Mouse (Mus musculus) midbrain, postnatal 0 days (tissue): ENCODE measurements around the gene Cfap74. TPM values are rescaled to one million over a fixed set of nuclear protein-coding genes. Genes with fewer than 3 reads are reported as not detected.

ENCODE experiments used
- ATAC-seq: fragments of 200-750 bp; cut with Nextera tagmentation; 2 replicates; pipeline ENCODE4 v1.8.0; 2017; ENCODE audit warnings: moderate number of reproducible peaks, mild to moderate bottlenecking, moderate TSS enrichment, moderate library complexity; ENCODE audit not compliant: low FRiP score
- DNase-seq: peaks from one replicate; pipeline ENCODE4 v3.0.0-alpha.2; 2015; ENCODE audit warnings: low spot score
- H3K27ac ChIP-seq: fragments of 300-500 bp; sonication (generic); 2 replicates; pipeline ENCODE4 v1.5.1; 2014; ENCODE audit warnings: low read depth, mild to moderate bottlenecking, low read length, mixed read lengths
- H3K27me3 ChIP-seq: fragments of 300-500 bp; sonication (generic); 2 replicates; pipeline ENCODE4 v1.6.1; 2014; ENCODE audit warnings: low read length, control low read depth, mixed read lengths; ENCODE audit not compliant: insufficient read depth
- H3K36me3 ChIP-seq: fragments of 300-500 bp; sonication (generic); 2 replicates; pipeline ENCODE4 v1.6.1; 2014; ENCODE audit warnings: low read length, control low read depth, mixed read lengths; ENCODE audit not compliant: insufficient read depth
- H3K4me1 ChIP-seq: fragments of 300-500 bp; sonication (generic); 2 replicates; pipeline ENCODE4 v1.6.1; 2014; ENCODE audit warnings: mild to moderate bottlenecking, control low read depth, antibody characterized with exemption, low read length, mixed read lengths; ENCODE audit not compliant: insufficient read depth
- H3K4me2 ChIP-seq: fragments of 300-500 bp; sonication (generic); 2 replicates; pipeline ENCODE4 v1.6.1; 2014; ENCODE audit warnings: low read depth, mild to moderate bottlenecking, low read length, mixed read lengths; ENCODE audit not compliant: poor library complexity, severe bottlenecking
- H3K4me3 ChIP-seq: fragments of 300-500 bp; sonication (generic); 2 replicates; pipeline ENCODE4 v1.5.1; 2014; ENCODE audit warnings: low read depth, mild to moderate bottlenecking, low read length, moderate library complexity
- H3K9ac ChIP-seq: fragments of 300-500 bp; sonication (generic); replicated peaks from 2 replicates; pipeline ENCODE4 v1.6.1; 2014; ENCODE audit warnings: mild to moderate bottlenecking, low read length, moderate library complexity, mixed read lengths; ENCODE audit not compliant: poor library complexity, severe bottlenecking
- H3K9me3 ChIP-seq: fragments of 300-500 bp; sonication (generic); 2 replicates; pipeline ENCODE4 v1.6.1; 2016; ENCODE audit warnings: low read length, control low read depth
- CTCF ChIP-seq: IDR thresholded peaks from 2 replicates; pipeline ENCODE4 v1.5.1; 2016; ENCODE audit warnings: antibody characterized with exemption, mild to moderate bottlenecking
- WGBS: fragments of 180-500 bp; shearing (Covaris S2); extraction: QIAGEN DNeasy Blood & Tissue Kit; methylation state at CpG from one replicate; pipeline ENCODE4 v1.1.7; 2014; 5-methylcytosine and 5-hydroxymethylcytosine counted together
- polyA plus RNA-seq: library from polyadenylated mRNA; unstranded; fragments of >200 nt; fragmentation: Nextera tagmentation; extraction: Ambion mirVana; gene quantifications from 2 replicates; pipeline ENCODE4 v1.2.1, GENCODE M21; 2015
- total RNA-seq: library from RNA; depleted of rRNA; stranded (reverse); fragments of >200 nt; gene quantifications from 2 replicates; pipeline ENCODE4 v1.2.3, GENCODE M21; 2014; rRNA removed

Cfap74 gene
- total and polyA plus RNA-seq, 2 experiments from 2014 or later: 5.7 to 6.5 TPM

DNA sequence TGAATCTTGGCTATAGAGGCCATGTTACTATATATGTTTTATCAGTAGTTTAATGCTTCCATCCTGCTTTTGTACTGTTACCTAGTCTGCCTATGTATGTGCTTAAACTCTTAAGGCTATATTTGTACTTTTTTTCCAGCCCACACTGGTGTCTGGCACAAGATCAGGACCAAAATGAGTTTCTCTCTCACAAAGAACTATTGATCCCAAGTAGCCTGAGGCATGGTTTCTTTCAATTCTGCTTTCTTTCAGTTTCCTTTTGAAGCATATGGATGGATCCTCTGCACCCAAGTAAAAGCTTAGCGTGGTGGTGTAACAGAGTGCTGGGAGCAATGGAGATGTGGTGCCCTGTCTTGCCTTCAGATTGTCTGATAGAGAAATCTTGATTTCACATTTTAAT is 102.0 kb downstream of the Cfap74 start:
- Histone ChIP-seq H3K9me3 (no peaks in the 10 kb centered on the region), H3K27me3 (no peaks in the 10 kb centered on the region), H3K4me1 (0 out of 2 replicates have a peak, but pooled peaks cover 4% of the 10 kb centered on the region), H3K27ac (no peak overlapping the region), H3K4me3 (no peak overlapping the region), H3K4me2 (no peak overlapping the region), H3K9ac (no peak overlapping the region), H3K36me3 (no peaks in the 10 kb centered on the region)
- TF ChIP-seq CTCF: no peak
- ATAC-seq (no peak), DNase-seq (no peak)
- WGBS: 30% methylated on average over 1 of the region's 1 CpGs

DNA sequence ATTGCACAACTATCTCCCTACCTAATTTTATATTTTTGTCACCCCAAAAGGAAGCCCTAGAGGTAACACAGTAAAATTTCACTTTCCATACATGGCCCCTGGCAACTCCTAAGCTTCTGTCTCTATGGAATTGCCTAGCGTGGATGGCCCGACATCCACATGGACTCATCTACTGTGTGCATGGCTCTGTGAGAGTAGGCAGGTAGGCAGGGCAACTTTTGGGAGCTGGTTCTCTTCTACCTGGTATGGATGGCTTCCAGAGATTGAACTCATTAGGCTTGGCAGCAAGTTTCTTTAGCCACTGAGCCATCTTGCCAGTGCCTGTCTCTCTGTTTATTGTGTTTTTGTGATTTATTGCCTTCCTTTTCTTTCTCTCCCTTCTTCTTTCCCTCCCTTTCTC is 105.8 kb downstream of the Cfap74 start:
- Histone ChIP-seq H3K4me2 (no peak overlapping the region), H3K36me3 (no peaks in the 10 kb centered on the region), H3K27ac (no peak overlapping the region), H3K4me1 (0 out of 2 replicates have a peak, but pooled peaks cover 4% of the 10 kb centered on the region), H3K4me3 (no peak overlapping the region), H3K9me3 (no peaks in the 10 kb centered on the region), H3K27me3 (no peaks in the 10 kb centered on the region), H3K9ac (no peak overlapping the region)
- DNase-seq (no peak), ATAC-seq (no peak)
- TF ChIP-seq CTCF: no peak
- 62% methylated on average over 2 of the region's 2 CpGs for WGBS

Other genes starting within 250 kb of the Cfap74 start
- 59.8 and 63.1 TPM in 2 replicates for gene Ski, start 186.6 kb upstream of the Cfap74 start, total RNA-seq
- gene Ski, start 186.6 kb upstream of the Cfap74 start, polyA plus RNA-seq: 7.1 and 8.4 TPM in 2 replicates
- gene Faap20, start 159.4 kb upstream of the Cfap74 start, total RNA-seq: 39.5 and 48.7 TPM in 2 replicates
- gene Faap20, start 159.4 kb upstream of the Cfap74 start, polyA plus RNA-seq: 56.6 and 57.1 TPM in 2 replicates
- gene Prkcz, start 47.8 kb upstream of the Cfap74 start, total RNA-seq: 103 and 104 TPM in 2 replicates
- 104 and 106 TPM in 2 replicates for gene Prkcz, start 47.8 kb upstream of the Cfap74 start, polyA plus RNA-seq
- gene Gabrd, start 11.1 kb upstream of the Cfap74 start, total RNA-seq: 0.11 and 0.52 TPM in 2 replicates
- 0.36 and 0.37 TPM in 2 replicates for gene Gabrd, start 11.1 kb upstream of the Cfap74 start, polyA plus RNA-seq
- 1.5 and 2.1 TPM in 2 replicates for gene Tmem52, start 59.9 kb downstream of the Cfap74 start, total RNA-seq
- gene Tmem52, start 59.9 kb downstream of the Cfap74 start, polyA plus RNA-seq: 0.33 TPM in 1 of 2 replicates, not detected in the other
- 405 and 431 TPM in 2 replicates for gene Gnb1, start 82.2 kb downstream of the Cfap74 start, total RNA-seq
- gene Gnb1, start 82.2 kb downstream of the Cfap74 start, polyA plus RNA-seq: 1,405 and 1,414 TPM in 2 replicates
- gene Nadk, start 153.2 kb downstream of the Cfap74 start, total RNA-seq: 69.1 and 81.6 TPM in 2 replicates
- 48.2 and 56.6 TPM in 2 replicates for gene Nadk, start 153.2 kb downstream of the Cfap74 start, polyA plus RNA-seq
- 65.1 and 74.9 TPM in 2 replicates for gene Slc35e2, start 192.2 kb downstream of the Cfap74 start, total RNA-seq
- 14.7 and 14.8 TPM in 2 replicates for gene Slc35e2, start 192.2 kb downstream of the Cfap74 start, polyA plus RNA-seq
- 15.2 and 25.3 TPM in 2 replicates for gene Cdk11b, start 215.7 kb downstream of the Cfap74 start, total RNA-seq
- gene Cdk11b, start 215.7 kb downstream of the Cfap74 start, polyA plus RNA-seq: 60.2 and 64.1 TPM in 2 replicates
- not detected in 2 replicates for gene Gm10563, start 236.2 kb downstream of the Cfap74 start, total RNA-seq
- not detected in 2 replicates for gene Gm10563, start 236.2 kb downstream of the Cfap74 start, polyA plus RNA-seq
- 4.1 and 6.4 TPM in 2 replicates for gene Mmp23, start 244.2 kb downstream of the Cfap74 start, total RNA-seq
- 4.4 and 5.6 TPM in 2 replicates for gene Mmp23, start 244.2 kb downstream of the Cfap74 start, polyA plus RNA-seq